Mouse (Mus musculus) limb, embryonic 13.5 days (tissue): ENCODE measurements around the gene Rps19. TPM values are rescaled to one million over a fixed set of nuclear protein-coding genes. Genes with fewer than 3 reads are reported as not detected.
"Not testable (repeated sequence)": the region's sequence is repeated elsewhere in the genome, so short reads cannot be mapped to it uniquely, and the experiment has no call there.

ENCODE experiments used
- ATAC-seq: fragments of 200-750 bp; cut with Nextera tagmentation; 2 replicates; pipeline ENCODE4 v1.8.0; 2017; ENCODE audit warnings: low read depth, moderate number of reproducible peaks, moderate TSS enrichment; ENCODE audit not compliant: low FRiP score
- H3K27ac ChIP-seq: fragments of 300-500 bp; sonication (generic); 2 replicates; pipeline ENCODE4 v1.5.1; 2015; ENCODE audit warnings: inconsistent platforms, mild to moderate bottlenecking, moderate library complexity
- H3K27me3 ChIP-seq: fragments of 300-500 bp; sonication (generic); 2 replicates; pipeline ENCODE4 v1.6.1; 2015; ENCODE audit warnings: mild to moderate bottlenecking, inconsistent platforms
- H3K36me3 ChIP-seq: fragments of 300-500 bp; sonication (generic); 2 replicates; pipeline ENCODE4 v1.6.1; 2015; ENCODE audit warnings: inconsistent platforms, mild to moderate bottlenecking, moderate library complexity
- H3K4me1 ChIP-seq: fragments of 300-500 bp; sonication (generic); 2 replicates; pipeline ENCODE4 v1.6.1; 2015; ENCODE audit warnings: inconsistent platforms
- H3K4me2 ChIP-seq: fragments of 300-500 bp; sonication (generic); replicated peaks from 2 replicates; pipeline ENCODE4 v1.6.1; 2015; ENCODE audit warnings: inconsistent platforms, mild to moderate bottlenecking, moderate library complexity
- H3K4me3 ChIP-seq: fragments of 300-500 bp; sonication (generic); 2 replicates; pipeline ENCODE4 v1.5.1; 2015; ENCODE audit warnings: moderate library complexity, mild to moderate bottlenecking, inconsistent platforms
- H3K9ac ChIP-seq: fragments of 300-500 bp; sonication (generic); 2 replicates; pipeline ENCODE4 v1.6.1; 2015; ENCODE audit warnings: mild to moderate bottlenecking, inconsistent platforms
- H3K9me3 ChIP-seq: fragments of 300-500 bp; sonication (generic); 2 replicates; pipeline ENCODE4 v1.6.1; 2016; ENCODE audit warnings: inconsistent platforms
- WGBS: fragments of 180-500 bp; shearing (Covaris S2); methylation state at CpG from one replicate; pipeline ENCODE4 v1.1.7; 2015; 5-methylcytosine and 5-hydroxymethylcytosine counted together
- polyA plus RNA-seq: library from polyadenylated mRNA; unstranded; fragments of >200 nt; fragmentation: Nextera tagmentation; extraction: Ambion mirVana; gene quantifications from 2 replicates; pipeline ENCODE4 v1.2.1, GENCODE M21; 2015

Rps19 gene
- polyA plus RNA-seq, result 2,528 and 2,568 TPM in 2 replicates

- no peaks in the 10 kb centered on the region for H3K27me3 ChIP-seq
- no peaks in the 10 kb centered on the region for H3K9me3 ChIP-seq
- peak within 1 kb of the TSS; percentile 86 for H3K27ac ChIP-seq
- H3K4me1 ChIP-seq, result peaks cover 28% of the 10 kb centered on the region
- H3K4me2 ChIP-seq, result peak within 1 kb of the TSS; percentile 94
- peak; percentile 95 for ATAC-seq
- peak within 1 kb of the TSS; percentile 99 for H3K4me3 ChIP-seq
- under 1% methylated on average over 57 of the region's 57 CpGs for WGBS
- peak within 1 kb of the TSS; percentile 100 for H3K9ac ChIP-seq
- H3K36me3 ChIP-seq, result peaks cover 38% of the 10 kb centered on the region
Observed at GRCm38 (mm10) chr7:24883896-24884692, at the start of gene Rps19. Gene Rps19, plus strand, starts transcription at chr7:24884371.

- H3K36me3 ChIP-seq, H3K9ac ChIP-seq, H3K27me3 ChIP-seq, H3K4me3 ChIP-seq, H3K9me3 ChIP-seq, H3K4me1 ChIP-seq, ATAC-seq, H3K4me2 ChIP-seq, H3K27ac ChIP-seq: not testable (repeated sequence)
- 67% methylated on average over 12 of the region's 13 CpGs for WGBS
Observed at GRCm38 (mm10) chr7:24838732-24839409, 45.3 kb upstream of the Rps19 start.

GRCm38 (mm10) chr7:24839410-24839808 is 44.8 kb upstream of the Rps19 start:
- no peak overlapping the region for H3K4me2 ChIP-seq
- no peaks in the 10 kb centered on the region for H3K36me3 ChIP-seq
- ATAC-seq, result no peak
- H3K9ac ChIP-seq, result no peak overlapping the region
- WGBS, result 80% methylated on average over 8 of the region's 8 CpGs
- H3K4me1 ChIP-seq, result no peaks in the 10 kb centered on the region
- H3K27me3 ChIP-seq, result no peaks in the 10 kb centered on the region
- no peak overlapping the region for H3K27ac ChIP-seq
- no peaks in the 10 kb centered on the region for H3K9me3 ChIP-seq
- no peak overlapping the region for H3K4me3 ChIP-seq

- 54% methylated on average over 3 of the region's 3 CpGs for WGBS
- no peaks in the 10 kb centered on the region for H3K27me3 ChIP-seq
- no peak overlapping the region for H3K9ac ChIP-seq
- H3K4me3 ChIP-seq, result no peak overlapping the region
- H3K9me3 ChIP-seq, result no peaks in the 10 kb centered on the region
- H3K27ac ChIP-seq, result no peak overlapping the region
- ATAC-seq, result no peak
- no peak overlapping the region for H3K4me2 ChIP-seq
- no peaks in the 10 kb centered on the region for H3K4me1 ChIP-seq
- no peaks in the 10 kb centered on the region for H3K36me3 ChIP-seq
Observed at GRCm38 (mm10) chr7:24840331-24840730, 43.8 kb upstream of the Rps19 start.

- H3K9ac ChIP-seq, result no peak overlapping the region
- H3K9me3 ChIP-seq, result no peaks in the 10 kb centered on the region
- 47% methylated on average over 4 of the region's 4 CpGs for WGBS
- no peak for ATAC-seq
- no peaks in the 10 kb centered on the region for H3K4me1 ChIP-seq
- no peak overlapping the region for H3K4me3 ChIP-seq
- H3K27me3 ChIP-seq, result no peaks in the 10 kb centered on the region
- H3K4me2 ChIP-seq, result no peak overlapping the region
- H3K36me3 ChIP-seq, result no peaks in the 10 kb centered on the region
- H3K27ac ChIP-seq, result no peak overlapping the region
Observed at GRCm38 (mm10) chr7:24841009-24841408, 43.2 kb upstream of the Rps19 start.

DNA sequence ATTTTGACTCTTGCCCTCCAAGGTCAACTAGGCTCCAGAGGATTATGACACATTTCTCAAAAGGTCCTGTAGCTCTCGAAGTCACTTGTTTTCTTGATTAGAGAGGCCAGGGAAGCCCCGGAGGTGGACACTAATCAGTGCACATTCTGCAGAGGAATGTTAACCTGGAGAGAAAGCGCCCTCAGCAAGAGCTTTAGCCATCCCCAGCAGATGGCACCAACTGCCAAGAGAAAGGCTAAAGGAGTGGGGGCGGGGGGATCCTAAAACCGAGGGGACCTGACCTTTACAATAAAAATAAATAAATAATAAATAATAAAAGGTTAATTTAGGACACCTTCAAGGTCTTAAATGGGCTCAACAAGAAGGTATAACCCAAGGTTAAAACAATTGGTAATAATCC is 40.0 kb upstream of the Rps19 start:
- no peaks in the 10 kb centered on the region for H3K9me3 ChIP-seq
- H3K9ac ChIP-seq, result no peak overlapping the region
- no peaks in the 10 kb centered on the region for H3K27me3 ChIP-seq
- H3K4me3 ChIP-seq, result no peak overlapping the region
- H3K4me1 ChIP-seq, result no peaks in the 10 kb centered on the region
- ATAC-seq, result no peak
- no peak overlapping the region for H3K4me2 ChIP-seq
- H3K27ac ChIP-seq, result no peak overlapping the region
- WGBS, result 25% methylated on average over 5 of the region's 5 CpGs
- H3K36me3 ChIP-seq, result no peaks in the 10 kb centered on the region

DNA sequence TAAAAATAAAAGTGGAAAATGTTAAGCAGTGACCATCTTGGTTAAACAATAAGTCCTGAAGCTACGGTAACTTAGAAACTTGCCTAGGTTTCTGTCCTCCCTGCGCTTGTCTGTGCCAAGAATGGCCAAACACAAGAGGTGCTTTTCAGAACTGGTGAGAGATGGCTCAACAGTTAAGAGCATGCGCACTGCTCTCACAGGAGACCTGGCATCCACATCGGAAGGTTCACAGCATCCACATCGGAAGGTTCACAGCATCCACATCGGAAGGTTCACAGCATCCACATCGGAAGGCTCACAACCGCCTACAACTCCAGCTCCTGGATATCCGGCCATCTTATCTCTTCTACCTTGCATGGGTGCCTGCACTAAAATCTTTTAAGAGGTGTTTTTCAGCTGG is 39.0 kb upstream of the Rps19 start:
- Histone ChIP-seq H3K4me2 (no peak overlapping the region), H3K4me3 (no peak overlapping the region), H3K9me3 (no peaks in the 10 kb centered on the region), H3K9ac (no peak overlapping the region), H3K27me3 (no peaks in the 10 kb centered on the region), H3K36me3 (no peaks in the 10 kb centered on the region), H3K4me1 (no peaks in the 10 kb centered on the region), H3K27ac (no peak overlapping the region)
- WGBS, result 83% methylated on average over 9 of the region's 9 CpGs
- ATAC-seq, result no peak

DNA sequence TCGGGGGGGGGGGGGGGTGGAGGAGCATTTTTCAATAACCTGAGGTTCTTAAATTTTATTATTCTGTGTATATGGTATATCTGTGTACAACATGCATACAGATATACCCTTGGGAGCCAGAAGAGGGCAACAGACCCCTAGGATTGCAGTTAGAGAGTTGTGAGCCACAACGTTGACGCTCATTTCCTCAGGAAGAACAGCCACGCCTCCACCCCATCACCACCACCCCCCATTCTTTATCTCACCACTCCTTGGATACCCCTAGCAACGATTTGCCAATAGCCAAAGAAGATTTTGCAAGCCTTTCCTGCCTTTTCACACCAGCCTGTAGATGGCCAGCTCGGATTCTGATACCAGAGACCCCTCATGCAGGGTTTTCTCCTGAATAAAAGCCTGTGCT is 38.5 kb upstream of the Rps19 start:
- Histone ChIP-seq H3K4me1 (no peaks in the 10 kb centered on the region), H3K27me3 (no peaks in the 10 kb centered on the region), H3K9ac (no peak overlapping the region), H3K9me3 (no peaks in the 10 kb centered on the region), H3K36me3 (no peaks in the 10 kb centered on the region), H3K27ac (no peak overlapping the region), H3K4me3 (no peak overlapping the region), H3K4me2 (no peak overlapping the region)
- ATAC-seq, result no peak
- 9% methylated on average over 6 of the region's 6 CpGs for WGBS

DNA sequence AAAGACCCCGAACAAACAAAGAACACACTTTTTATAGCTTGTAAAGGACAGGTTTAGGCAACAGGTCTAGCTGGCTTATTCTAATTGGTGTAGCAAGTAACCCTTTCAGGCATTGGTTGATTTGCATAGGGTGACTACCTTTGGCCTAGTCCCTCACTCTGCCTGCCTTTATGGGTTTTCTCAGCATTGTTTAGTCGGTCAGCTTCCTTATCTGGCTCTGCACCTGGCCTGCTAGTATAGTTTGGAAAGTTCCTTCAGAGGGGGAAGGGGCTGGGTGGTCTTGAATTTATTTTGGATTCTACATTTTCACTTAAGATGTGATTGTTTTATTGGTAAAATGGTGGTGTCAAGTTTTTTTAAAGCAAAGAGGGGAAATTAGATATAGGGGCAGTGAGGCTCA is 37.6 kb upstream of the Rps19 start:
- not testable (repeated sequence) for H3K4me3 ChIP-seq, H3K27ac ChIP-seq, H3K9me3 ChIP-seq, H3K36me3 ChIP-seq, H3K4me1 ChIP-seq, ATAC-seq, H3K27me3 ChIP-seq, H3K4me2 ChIP-seq, H3K9ac ChIP-seq
- 14% methylated on average over 2 of the region's 2 CpGs for whole genome bisulfite sequencing

GRCm38 (mm10) chr7:24850162-24850561 is 34.0 kb upstream of the Rps19 start:
- H3K27me3 ChIP-seq, result no peaks in the 10 kb centered on the region
- H3K4me3 ChIP-seq, result no peak overlapping the region
- no peaks in the 10 kb centered on the region for H3K36me3 ChIP-seq
- H3K9me3 ChIP-seq, result no peaks in the 10 kb centered on the region
- 18% methylated on average over 5 of the region's 5 CpGs for WGBS
- H3K27ac ChIP-seq, result no peak overlapping the region
- no peak overlapping the region for H3K4me2 ChIP-seq
- peaks cover 5% of the 10 kb centered on the region; the same call in 1 of the 2 replicates for H3K4me1 ChIP-seq
- H3K9ac ChIP-seq, result no peak overlapping the region
- ATAC-seq, result no peak; the same call in 1 of the 2 replicates

DNA sequence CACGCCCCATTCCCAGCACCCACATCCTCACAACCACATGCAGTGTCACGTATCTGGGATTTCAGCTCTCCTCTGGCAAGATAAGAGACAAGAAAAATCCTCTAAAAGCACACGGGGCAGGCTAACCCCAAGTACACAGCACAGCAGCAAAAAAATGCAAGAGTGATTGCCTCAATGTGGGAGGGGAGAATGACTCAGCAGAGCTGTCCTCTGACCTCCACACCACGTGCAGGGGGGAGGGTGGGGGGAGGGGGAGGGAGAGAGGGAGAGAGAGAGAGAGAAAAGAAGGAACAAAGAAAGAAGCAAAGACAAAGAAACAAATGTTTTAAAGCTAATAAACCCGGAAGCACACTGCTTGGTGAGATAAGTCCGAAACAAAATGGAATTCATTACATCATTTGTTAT is 33.3 kb upstream of the Rps19 start:
- Histone ChIP-seq H3K4me2 (no peak overlapping the region), H3K9ac (no peak overlapping the region), H3K9me3 (no peaks in the 10 kb centered on the region), H3K27me3 (no peaks in the 10 kb centered on the region), H3K36me3 (no peaks in the 10 kb centered on the region), H3K4me1 (peaks cover 5% of the 10 kb centered on the region; the same call in 1 of the 2 replicates), H3K4me3 (no peak overlapping the region), H3K27ac (no peak overlapping the region)
- WGBS, result 32% methylated on average over 6 of the region's 6 CpGs
- no peak for ATAC-seq

DNA sequence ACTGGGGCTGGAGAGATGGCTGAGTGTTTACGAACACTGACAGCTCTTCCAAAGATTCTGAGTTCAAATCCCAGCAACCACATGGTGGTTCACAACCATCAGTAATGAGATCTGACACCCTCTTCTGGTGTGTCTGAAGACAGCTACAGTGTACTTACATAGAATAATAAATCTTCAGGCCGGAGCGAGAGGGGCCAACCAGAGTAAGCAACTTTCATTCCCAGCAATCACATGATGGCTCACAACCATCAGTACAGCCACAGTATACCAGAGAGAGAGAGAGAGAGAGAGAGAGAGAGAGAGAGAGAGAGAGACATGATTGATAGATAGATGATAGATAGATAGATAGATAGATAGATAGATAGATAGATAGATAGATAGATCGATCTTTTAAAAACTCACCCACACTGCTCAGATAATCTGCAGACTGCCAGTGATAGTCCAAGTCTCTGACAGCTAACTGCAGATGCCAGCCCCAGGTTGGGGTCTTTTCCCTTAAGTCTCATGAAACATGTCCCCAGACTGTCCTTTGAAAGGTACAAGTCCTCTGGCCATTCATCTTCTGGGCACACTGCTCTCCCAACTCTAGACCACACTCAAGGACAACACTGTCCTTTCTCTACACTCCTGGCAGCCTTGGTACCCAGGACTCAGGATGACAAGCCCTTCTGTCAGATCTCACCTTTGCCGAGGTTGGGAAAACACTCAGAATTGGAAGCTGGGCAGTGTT is 32.4 kb upstream of the Rps19 start:
- Histone ChIP-seq H3K36me3 (no peaks in the 10 kb centered on the region), H3K4me2 (no peak overlapping the region), H3K9ac (no peak overlapping the region), H3K4me1 (peaks cover 5% of the 10 kb centered on the region; the same call in 1 of the 2 replicates), H3K27me3 (no peaks in the 10 kb centered on the region), H3K4me3 (no peak overlapping the region), H3K27ac (no peak overlapping the region), H3K9me3 (no peaks in the 10 kb centered on the region)
- ATAC-seq, result no peak
- 81% methylated on average over 5 of the region's 5 CpGs for WGBS
